Mouse (Mus musculus) brain, embryonic 14.5 days (tissue): ENCODE results near the gene Grb2.

ENCODE experiments used
- CTCF ChIP-seq: fragments of 200-500 bp; IDR thresholded peaks from 2 replicates; pipeline ENCODE4 v1.5.1; 2012; ENCODE audit warnings: inconsistent platforms, mild to moderate bottlenecking, moderate library complexity, borderline replicate concordance; ENCODE audit not compliant: insufficient read depth, insufficient read length; ENCODE audit errors: extremely low read depth
- POLR2A ChIP-seq: fragments of 200-500 bp; IDR thresholded peaks from 2 replicates; pipeline ENCODE4 v1.6.1; 2012; ENCODE audit warnings: mild to moderate bottlenecking, inconsistent platforms, borderline replicate concordance; ENCODE audit not compliant: poor library complexity, insufficient read depth, insufficient read length, severe bottlenecking; ENCODE audit errors: extremely low read depth

DNA sequence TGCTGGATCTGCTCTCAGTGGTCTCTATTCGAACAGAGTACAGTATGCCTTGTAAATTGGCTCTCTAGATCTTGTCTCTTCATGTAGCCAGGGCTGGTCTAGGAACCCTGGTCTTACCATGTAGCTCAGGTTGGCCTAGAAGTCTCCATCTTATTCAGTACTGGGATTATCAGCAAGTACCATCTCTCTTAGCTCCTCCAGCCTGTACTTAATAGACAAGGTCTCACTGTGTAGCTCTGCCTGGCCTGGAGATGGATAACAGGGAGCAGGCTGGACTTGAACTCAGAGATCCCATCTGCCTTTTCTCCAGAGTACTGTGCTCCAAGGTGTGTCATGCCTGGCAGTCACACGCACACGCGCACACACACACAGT is 66.7 kb downstream of the Grb2 start:
- TF ChIP-seq CTCF: no peak
- TF ChIP-seq POLR2A: no peak
